Mouse (Mus musculus): ENCODE measurements around the gene Lcp1. TPM values are rescaled to one million over a fixed set of nuclear protein-coding genes. Genes with fewer than 3 reads are reported as not detected.

Lcp1 gene
- total RNA-seq, 2 experiments from 2014 or later = 17.1 to 18.5 TPM

- intact Hi-C loops (cut with DNase I) = no loop called here
- DNase-seq = no peak
Measured at GRCm38 (mm10) chr14:75250432-75250831, 119.5 kb downstream of the Lcp1 start.

- peak; percentile 23 to 25 for DNase-seq
- intact Hi-C loops (cut with DNase I) = no loop called here
Measured at GRCm38 (mm10) chr14:75256521-75256920, 125.6 kb downstream of the Lcp1 start.

GRCm38 (mm10) chr14:75269531-75269930 is 138.6 kb downstream of the Lcp1 start:
- DNase-seq = no peak
- intact Hi-C loops (cut with DNase I) = no loop called here

GRCm38 (mm10) chr14:75279716-75280115 is 148.8 kb downstream of the Lcp1 start:
- intact Hi-C loops (cut with DNase I) = loop anchor here (5.0 kb wide), 1 partner anchor 217 kb away; no protein-coding TSS in a partner anchor
- DNase-seq = no peak

GRCm38 (mm10) chr14:75280406-75280805 is 149.5 kb downstream of the Lcp1 start:
- peak; percentile 8 to 12 for DNase-seq
- intact Hi-C loops (cut with DNase I) = loop anchor here (5.0 kb wide), 1 partner anchor 218 kb away; no protein-coding TSS in a partner anchor

Small RNAs within 50 kb of the gene (microRNA-seq; reads per million reads assigned to microRNA genes)
- gene Gm44482 = 0 reads per million in 2 experiments

Other genes with a start within 250 kb of the Lcp1 start
- gene Lrch1, start 183.2 kb upstream of the Lcp1 start, total RNA-seq (2021) = 10 to 100 TPM; 19.6 to 20.5 TPM
- gene Rubcnl, start 115.1 kb upstream of the Lcp1 start, total RNA-seq (2021) = 1 to 10 TPM in 1 of 2 experiments, under 1 TPM in 1; 0.69 to 1.2 TPM
- not detected for gene Lrrc63, start 220 bp upstream of the Lcp1 start, total RNA-seq (2021)
- not detected for gene Cpb2, start 111.2 kb downstream of the Lcp1 start, total RNA-seq (2021)
- gene Zc3h13, start 153.3 kb downstream of the Lcp1 start, total RNA-seq (2021) = 10 to 100 TPM; 23.6 to 25.4 TPM